Mouse (Mus musculus) CH12.LX (cell line): ENCODE measurements around the gene Flt3l. TPM values are rescaled to one million over a fixed set of nuclear protein-coding genes. Genes with fewer than 3 reads are reported as not detected.

Experiments
- DNase-seq: peaks from one replicate; pipeline ENCODE4 v3.0.0-alpha.2; 2013; ENCODE audit errors: extremely low read depth
- H3K27ac ChIP-seq: 2 replicates; pipeline ENCODE4 v1.5.1; 2012; ENCODE audit warnings: low read depth, mild to moderate bottlenecking, control low read depth, moderate library complexity; ENCODE audit not compliant: insufficient read depth
- H3K27me3 ChIP-seq: replicated peaks from 2 replicates; pipeline ENCODE3; 2012; ENCODE audit warnings: inconsistent platforms
- H3K36me3 ChIP-seq, 2 experiments: replicated peaks in 1 of 2; 2 replicates each; pipeline versions ENCODE3 to v1.6.1; 2012; ENCODE audit warnings: inconsistent platforms in 1 of 2, low read length in 1 of 2, mild to moderate bottlenecking in 1 of 2, mixed read lengths in 1 of 2, moderate library complexity in 1 of 2; ENCODE audit not compliant: control insufficient read depth in 1 of 2, insufficient read depth in 1 of 2
- H3K4me1 ChIP-seq, 2 experiments: 2 replicates each; pipeline ENCODE4 v1.6.1; 2012; ENCODE audit warnings: inconsistent platforms in 1 of 2, moderate library complexity in 1 of 2; ENCODE audit not compliant: insufficient read depth in 2 of 2, control insufficient read depth in 1 of 2
- H3K4me2 ChIP-seq: 2 replicates; pipeline ENCODE4 v1.6.1; 2012; ENCODE audit warnings: low read depth, mild to moderate bottlenecking, control low read depth; ENCODE audit not compliant: poor library complexity, insufficient read depth, severe bottlenecking
- H3K4me3 ChIP-seq, 3 experiments: fragments of 150-350 bp in 1 of 3; sonication (generic) in 1 of 3; replicated peaks in 1 of 3; 2 replicates each; pipeline versions ENCODE3 to v1.5.1; 2011 to 2012; ENCODE audit warnings: low read depth in 2 of 3, low read length in 2 of 3, mild to moderate bottlenecking in 2 of 3, moderate library complexity in 2 of 3, control low read depth in 1 of 3, improper control_type of control experiment in 1 of 3, inconsistent platforms in 1 of 3, mixed read lengths in 1 of 3; ENCODE audit not compliant: poor library complexity in 1 of 3
- H3K79me2 ChIP-seq: replicated peaks from 2 replicates; pipeline ENCODE4 v1.6.1; 2012; ENCODE audit warnings: mild to moderate bottlenecking, moderate library complexity; ENCODE audit not compliant: control insufficient read depth, poor library complexity, insufficient read depth, severe bottlenecking; ENCODE audit errors: extremely low read depth
- H3K9ac ChIP-seq: 2 replicates; pipeline ENCODE4 v1.6.1; 2012; ENCODE audit warnings: low read depth, mild to moderate bottlenecking, control low read depth, moderate library complexity; ENCODE audit not compliant: insufficient read depth
- H3K9me3 ChIP-seq: replicated peaks from 2 replicates; pipeline ENCODE3; 2012; ENCODE audit warnings: low read length, inconsistent platforms, mixed read lengths
- CHD2 ChIP-seq: IDR thresholded peaks from 2 replicates; pipeline ENCODE4 v1.6.1; 2011; ENCODE audit warnings: low read length, improper control_type of control experiment
- CTCF ChIP-seq, 2 experiments: IDR thresholded peaks in 1 of 2; conservative IDR thresholded peaks in 1 of 2; 2 replicates each; pipeline ENCODE4 v1.5.1; 2011 to 2012; ENCODE audit warnings: low read depth in 2 of 2, low read length in 2 of 2, improper control_type of control experiment in 1 of 2, inconsistent platforms in 1 of 2, mild to moderate bottlenecking in 1 of 2, moderate library complexity in 1 of 2
- ETS1 ChIP-seq: conservative IDR thresholded peaks from 2 replicates; pipeline ENCODE4 v1.6.1; 2012; ENCODE audit warnings: low read depth, mild to moderate bottlenecking, inconsistent platforms, low read length, improper control_type of control experiment, moderate library complexity
- HCFC1 ChIP-seq: IDR thresholded peaks from 2 replicates; pipeline ENCODE4 v1.6.1; 2012; ENCODE audit warnings: low read depth, mild to moderate bottlenecking, inconsistent platforms, low read length, improper control_type of control experiment
- IRF4 ChIP-seq: IDR thresholded peaks from 2 replicates; pipeline ENCODE4 v1.6.1; 2014; ENCODE audit warnings: low read depth, mild to moderate bottlenecking, inconsistent platforms, low read length, improper control_type of control experiment
- JUND ChIP-seq: conservative IDR thresholded peaks from 2 replicates; pipeline ENCODE4 v1.6.1; 2011; ENCODE audit warnings: low read depth, low read length, improper control_type of control experiment
- KAT2A ChIP-seq: IDR thresholded peaks from 2 replicates; pipeline ENCODE4 v1.6.1; 2012; ENCODE audit warnings: low read length, improper control_type of control experiment, inconsistent platforms; ENCODE audit not compliant: insufficient replicate concordance
- MAFK ChIP-seq: IDR thresholded peaks from 2 replicates; pipeline ENCODE4 v1.6.1; 2011; ENCODE audit warnings: low read length, improper control_type of control experiment; ENCODE audit not compliant: insufficient replicate concordance
- MAZ ChIP-seq: IDR thresholded peaks from 2 replicates; pipeline ENCODE4 v1.6.1; 2012; ENCODE audit warnings: low read depth, mild to moderate bottlenecking, inconsistent platforms, low read length, improper control_type of control experiment, moderate library complexity
- MYC ChIP-seq: IDR thresholded peaks from 2 replicates; pipeline ENCODE4 v1.6.1; 2011; ENCODE audit warnings: low read depth, mild to moderate bottlenecking, improper control_type of control experiment, low read length
- NRF1 ChIP-seq: IDR thresholded peaks from 2 replicates; pipeline ENCODE4 v1.6.1; 2014; ENCODE audit warnings: low read depth, mild to moderate bottlenecking, inconsistent platforms, low read length, improper control_type of control experiment, moderate library complexity
- POLR2AphosphoS2 ChIP-seq: IDR thresholded peaks from 2 replicates; pipeline ENCODE4 v1.6.1; 2011; ENCODE audit warnings: low read depth, low read length, improper control_type of control experiment
- RCOR1 ChIP-seq: conservative IDR thresholded peaks from 2 replicates; pipeline ENCODE4 v1.6.1; 2012; ENCODE audit warnings: low read depth, mild to moderate bottlenecking, inconsistent platforms, low read length, improper control_type of control experiment
- SIN3A ChIP-seq: IDR thresholded peaks from 2 replicates; pipeline ENCODE4 v1.6.1; 2012; ENCODE audit warnings: low read length, improper control_type of control experiment, inconsistent platforms
- USF1 ChIP-seq: IDR thresholded peaks from 2 replicates; pipeline ENCODE4 v1.6.1; 2014; ENCODE audit warnings: low read depth, mild to moderate bottlenecking, inconsistent platforms, low read length, improper control_type of control experiment
- ZC3H11A ChIP-seq: IDR thresholded peaks from 2 replicates; pipeline ENCODE4 v1.6.1; 2012; ENCODE audit warnings: low read depth, mild to moderate bottlenecking, inconsistent platforms, low read length, improper control_type of control experiment
- ZKSCAN1 ChIP-seq: IDR thresholded peaks from 2 replicates; pipeline ENCODE4 v1.6.1; 2012; ENCODE audit warnings: low read depth, inconsistent platforms, low read length, improper control_type of control experiment, borderline replicate concordance
- dilution Hi-C: fragments of 300-500 bp; cut with MboI; formaldehyde crosslinking; loops from 2 replicates; pipeline ENCODE4 v1.14.3; 2020; ENCODE audit warnings: low sequenced_read_pairs; ENCODE audit not compliant: extremely low pct_unique_long_range_greater_than_20kb, extremely low pct_ligation_motif_present
- in situ Hi-C: fragments of 300-500 bp; cut with MboI; formaldehyde crosslinking; loops from 3 replicates; pipeline ENCODE4 v1.14.3; 2019; ENCODE audit warnings: low sequenced_read_pairs, low pct_ligation_motif_present, low pct_unique_long_range_greater_than_20kb, mixed read lengths
- polyA plus RNA-seq: library from polyadenylated mRNA; unstranded; fragments of >175 nt; gene quantifications from 2 replicates; pipeline ENCODE4 v1.2.1, GENCODE M21; 2012; ENCODE audit warnings: low read depth; ENCODE audit not compliant: insufficient read length
- total RNA-seq, 2 experiments: library from RNA; depleted of rRNA; stranded (reverse); fragments of 300-350 nt in 1 of 2; fragments of >200 nt in 1 of 2; gene quantifications; 2 replicates each; pipeline ENCODE4 v1.2.3; 2012 to 2014

The Flt3l gene
- total and polyA plus RNA-seq, 3 experiments: 4.6 to 14.9 (median 4.9) TPM

DNA sequence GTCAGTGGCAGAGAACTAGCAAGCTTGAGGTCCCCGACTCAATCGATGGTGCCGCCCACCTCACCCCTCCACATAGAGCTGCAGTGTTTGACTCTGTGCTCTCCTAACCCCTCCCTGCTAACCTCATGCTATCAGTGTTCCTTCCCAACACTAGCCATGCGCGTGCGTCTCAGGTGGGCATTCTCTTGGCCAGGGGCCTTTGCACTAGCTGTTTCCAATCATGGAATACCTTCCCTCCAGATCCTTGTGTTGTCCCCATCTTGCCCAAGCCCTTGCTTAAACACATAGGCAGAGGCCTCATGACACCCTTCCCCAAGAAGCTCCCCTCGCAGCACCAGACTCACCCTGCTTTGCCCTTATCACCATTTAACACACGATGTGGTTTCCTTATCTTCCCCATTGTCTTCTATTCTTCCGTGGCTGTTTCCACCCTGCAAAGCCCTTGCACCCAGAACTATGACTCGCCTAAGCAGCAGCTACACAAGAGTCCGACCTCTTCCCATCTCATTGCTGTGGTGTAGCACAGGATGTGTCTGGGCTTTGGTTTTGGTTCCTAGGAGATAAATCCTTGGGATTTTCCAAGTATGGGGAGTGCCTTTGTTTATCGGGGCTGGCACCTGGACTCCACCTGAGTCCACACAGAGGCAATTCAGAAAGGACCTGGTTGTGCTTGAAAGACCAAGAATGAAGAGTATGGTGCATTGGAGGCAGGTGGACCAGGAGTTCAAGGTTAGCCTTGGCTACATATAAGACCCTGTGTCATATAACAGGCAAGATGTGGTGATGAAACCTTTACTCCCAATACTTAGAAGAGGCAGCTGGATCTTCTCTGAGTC is 1.2 kb upstream of the Flt3l start:
- Histone ChIP-seq H3K4me3 (no peak overlapping the region), H3K4me2 (no peak overlapping the region), H3K27me3 (no peaks in the 10 kb centered on the region), H3K27ac (no peak overlapping the region), H3K9ac (no peak overlapping the region), H3K9me3 (peaks cover 3% of the 10 kb centered on the region), H3K4me1 (peaks cover 5 to 34% of the 10 kb centered on the region in 2 experiments), H3K36me3 (peaks cover under 1 to 25% of the 10 kb centered on the region in 2 experiments), H3K79me2 (no peaks in the 10 kb centered on the region)
- DNase-seq: no peak
- dilution Hi-C loops (no loop called here), in situ Hi-C loops (no loop called here)
- TF ChIP-seq MAZ (no peak), JUND (no peak), POLR2AphosphoS2 (no peak), SIN3A (no peak), ETS1 (no peak), HCFC1 (no peak), CHD2 (no peak), RCOR1 (no peak), MAFK (no peak), KAT2A (no peak), MYC (no peak), NRF1 (no peak)

- H3K4me1 ChIP-seq: peaks cover 5 to 25% of the 10 kb centered on the region in 2 experiments
These were observed 862 bp downstream of the Flt3l start for GRCm38 (mm10) chr7:45135370-45135769.

More at GRCm38 (mm10) chr7:45135370-45135769, 862 bp downstream of the Flt3l start:
- peaks cover 3% of the 10 kb centered on the region for H3K9me3 ChIP-seq
- in situ Hi-C loops (no loop called here), dilution Hi-C loops (no loop called here)
- H3K27me3 ChIP-seq: no peaks in the 10 kb centered on the region
- no peak for DNase-seq
- H3K79me2 ChIP-seq: no peaks in the 10 kb centered on the region
- peak overlapping the region; percentile 72 for H3K4me2 ChIP-seq
- H3K36me3 ChIP-seq: peaks cover 0 to 26% of the 10 kb centered on the region in 2 experiments
- TF ChIP-seq ZKSCAN1 (no peak), USF1 (no peak), ZC3H11A (no peak), IRF4 (no peak), CTCF (conservative IDR thresholded peaks at IDR 0.05 in 1 of 2, IDR thresholded peaks at IDR 0.05 in 1 of 2; ENCODE audit: low read depth in 2 of 2, low read length in 2 of 2) (no peak)
- peak overlapping the region; percentile 86; the same call in 1 of the 2 replicates for H3K9ac ChIP-seq
- H3K27ac ChIP-seq: no peak overlapping the region
- peak overlapping the region; percentile 37 to 76 (median 67) for H3K4me3 ChIP-seq
